Mouse (Mus musculus): Measurements from ENCODE around the gene Cdc42ep3.

DNA sequence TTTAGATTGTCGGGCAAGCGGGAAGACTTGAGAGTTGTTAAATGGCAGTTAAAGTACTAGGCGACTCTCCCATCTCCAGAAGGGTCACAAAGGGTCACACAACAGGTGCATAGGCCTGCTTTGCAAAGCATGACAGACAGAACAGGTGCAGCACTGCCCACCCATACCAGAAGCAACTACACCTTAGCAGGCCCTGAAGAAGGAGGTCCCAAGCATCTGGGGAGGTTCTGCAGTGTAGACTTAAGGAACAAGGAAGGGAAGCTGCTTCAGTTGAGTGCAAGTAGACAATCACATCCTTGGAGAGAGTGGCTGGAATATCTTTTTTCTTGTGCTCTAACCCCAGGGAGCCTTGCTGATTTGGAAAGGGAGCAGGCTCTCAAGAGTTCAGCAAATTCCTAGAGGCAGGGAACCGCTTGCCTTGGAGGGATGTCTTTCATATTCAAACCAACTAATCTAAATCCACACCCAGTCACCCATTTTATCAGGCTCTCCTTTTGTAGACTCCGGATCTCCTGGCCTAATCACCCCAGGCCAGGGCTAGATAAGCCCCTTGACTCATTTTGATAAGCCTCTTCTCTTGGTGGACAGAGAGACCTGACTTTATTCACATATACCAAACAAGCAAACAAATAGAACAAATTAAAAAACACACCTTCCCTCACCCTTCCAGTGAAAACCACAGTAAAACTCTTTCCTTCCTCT is 10.0 kb upstream of the Cdc42ep3 start:
- TF ChIP-seq RAD21 (IDR thresholded peaks at IDR 0.05; ENCODE audit: low read depth, low read length) (no peak), CHD2 (IDR thresholded peaks at IDR 0.05; ENCODE audit: low read length) (no peak), CTCF (conservative IDR thresholded peaks at IDR 0.05 in 1 of 2, IDR thresholded peaks at IDR 0.05 in 1 of 2; ENCODE audit: low read depth in 2 of 2, low read length in 2 of 2) (no peak), RCOR1 (conservative IDR thresholded peaks at IDR 0.05; ENCODE audit: low read depth, low read length) (no peak), MEF2A (IDR thresholded peaks at IDR 0.05; ENCODE audit: borderline replicate concordance, low read depth, low read length) (no peak), POLR2A (IDR thresholded peaks at IDR 0.05; ENCODE audit: low read depth, low read length) (no peak), ZNF384 (IDR thresholded peaks at IDR 0.05; ENCODE audit: low read depth, low read length) (no peak), EP300 (IDR thresholded peaks at IDR 0.05; ENCODE audit: low read length) (no peak), HCFC1 (IDR thresholded peaks at IDR 0.05; ENCODE audit: low read depth, low read length) (no peak), IRF4 (IDR thresholded peaks at IDR 0.05; ENCODE audit: low read depth, low read length) (no peak), USF2 (conservative IDR thresholded peaks at IDR 0.05; ENCODE audit: low read depth, low read length) (no peak), E2F4 (IDR thresholded peaks at IDR 0.05; ENCODE audit: insufficient replicate concordance, low read depth, low read length) (no peak), ELF1 (IDR thresholded peaks at IDR 0.05; ENCODE audit: low read depth, low read length) (no peak)
